Mouse (Mus musculus) heart, adult 2 months (tissue): ENCODE data around the gene Sass6. TPM values are rescaled to one million over a fixed set of nuclear protein-coding genes. Genes with fewer than 3 reads are reported as not detected.

ENCODE experiments used
- DNase-seq, 2 experiments: peaks; one replicate each; pipeline ENCODE4 v3.0.0; 2021
- H3K27ac ChIP-seq: fragments of 200-600 bp; 2 replicates; pipeline ENCODE4 v1.8.1; 2022
- H3K27me3 ChIP-seq: fragments of 200-500 bp; 2 replicates; pipeline ENCODE4 v1.6.1; 2012; ENCODE audit warnings: mild to moderate bottlenecking, low read length, inconsistent platforms, mixed read lengths; ENCODE audit not compliant: control insufficient read depth, insufficient read depth
- H3K36me3 ChIP-seq: fragments of 200-500 bp; 2 replicates; pipeline ENCODE4 v1.6.1; 2012; ENCODE audit warnings: low read length, inconsistent platforms; ENCODE audit not compliant: control insufficient read depth, insufficient read depth
- H3K4me1 ChIP-seq: fragments of 200-500 bp; 2 replicates; pipeline ENCODE4 v1.6.1; 2011; ENCODE audit warnings: low read length; ENCODE audit not compliant: control insufficient read depth, insufficient read depth
- H3K4me3 ChIP-seq: fragments of 200-600 bp; 2 replicates; pipeline ENCODE4 v1.8.1; 2022
- H3K79me2 ChIP-seq: fragments of 200-500 bp; replicated peaks from 2 replicates; pipeline ENCODE4 v1.6.1; 2012; ENCODE audit warnings: mild to moderate bottlenecking, inconsistent platforms, low read length, moderate library complexity, mixed read lengths; ENCODE audit not compliant: control insufficient read depth, insufficient read depth
- H3K9ac ChIP-seq: fragments of 200-500 bp; 2 replicates; pipeline ENCODE4 v1.6.1; 2012; ENCODE audit warnings: low read depth, mild to moderate bottlenecking, control low read depth, inconsistent platforms, low read length, mixed read lengths
- CTCF ChIP-seq: fragments of 200-600 bp; IDR thresholded peaks from 2 replicates; pipeline ENCODE4 v1.8.1; 2022; ENCODE audit warnings: antibody characterized with exemption, mild to moderate bottlenecking, moderate library complexity
- EP300 ChIP-seq: fragments of 200-500 bp; IDR thresholded peaks from 2 replicates; pipeline ENCODE4 v1.6.1; 2011; ENCODE audit warnings: low read depth, low read length, control low read depth; ENCODE audit not compliant: insufficient read depth
- POLR2A ChIP-seq: fragments of 200-500 bp; IDR thresholded peaks from 2 replicates; pipeline ENCODE4 v1.6.1; 2011; ENCODE audit warnings: mild to moderate bottlenecking, low read depth, low read length, control low read depth; ENCODE audit not compliant: insufficient read depth
- WGBS: fragments of 180-500 bp; shearing (Covaris S2); methylation state at CpG from one replicate; pipeline ENCODE4 v1.1.7; 2018; 5-methylcytosine and 5-hydroxymethylcytosine counted together
- intact Hi-C: fragments of 180-260 bp; cut with DNase I; formaldehyde crosslinking; loops from one replicate; pipeline ENCODE4 v1.15.1; 2025
- polyA plus RNA-seq: library from polyadenylated mRNA; depleted of rRNA; stranded (reverse); fragments of >200 nt; gene quantifications from 2 replicates; pipeline ENCODE4 v1.2.3, GENCODE M21; 2012
- total RNA-seq, 2 experiments: library from RNA; stranded (reverse); gene quantifications; 2 replicates each; pipeline ENCODE4 v1.2.3; 2021

Gene Sass6
- total and polyA plus RNA-seq, 3 experiments = 0.76 to 2.0 (median 2.0) TPM

DNA sequence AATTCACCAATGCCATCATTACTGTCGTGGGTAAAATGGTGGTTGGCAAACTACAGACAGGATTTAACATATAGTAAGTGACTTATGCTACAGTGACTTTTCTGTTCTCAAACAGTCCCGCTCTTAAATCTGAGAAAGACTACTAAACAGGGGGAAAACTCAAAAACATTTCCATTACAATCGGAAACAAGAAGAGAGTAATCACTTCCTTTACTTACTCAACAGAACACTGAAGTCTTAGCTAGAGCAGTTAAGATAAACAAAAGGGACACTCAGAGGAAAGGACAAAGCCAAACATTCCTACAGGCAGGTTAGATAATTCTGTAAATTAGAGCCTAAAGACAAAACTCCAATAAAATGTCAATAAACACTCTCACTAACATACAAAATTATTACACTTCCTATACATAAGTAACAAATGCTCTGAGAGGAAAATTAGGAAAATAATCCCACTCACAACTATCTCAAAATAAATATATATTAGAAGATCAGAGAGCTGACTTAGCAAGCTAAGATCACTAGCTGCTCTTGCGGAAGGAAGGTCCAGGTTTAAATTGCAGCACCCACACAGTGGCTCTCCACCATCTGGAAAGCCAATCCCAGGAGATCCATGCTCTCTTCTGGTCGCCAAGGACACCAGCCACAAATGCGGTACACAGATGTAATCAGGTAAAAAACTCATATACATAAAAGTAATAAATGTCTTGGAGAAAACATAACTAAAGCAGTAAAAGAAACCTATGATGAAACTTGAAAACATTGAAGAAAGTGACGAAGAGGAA lies 61.6 kb downstream of the Sass6 start:
- TF ChIP-seq EP300 (no peak), CTCF (no peak), POLR2A (no peak)
- H3K36me3 ChIP-seq = peaks cover 21% of the 10 kb centered on the region
- H3K4me1 ChIP-seq = peaks cover 28% of the 10 kb centered on the region
- no peak for DNase-seq
- H3K27ac ChIP-seq = no peak overlapping the region
- H3K4me3 ChIP-seq = no peak overlapping the region
- no peak overlapping the region for H3K9ac ChIP-seq
- intact Hi-C loops = no loop called here
- peaks cover 11% of the 10 kb centered on the region for H3K79me2 ChIP-seq
- no peaks in the 10 kb centered on the region for H3K27me3 ChIP-seq
- WGBS = 54% methylated on average over 7 of the region's 7 CpGs

GRCm38 (mm10) chr3:116658928-116659565 lies 64.3 kb downstream of the Sass6 start:
- H3K27ac ChIP-seq = no peak overlapping the region
- DNase-seq = no peak
- H3K9ac ChIP-seq = no peak overlapping the region
- intact Hi-C loops = no loop called here
- H3K27me3 ChIP-seq = no peaks in the 10 kb centered on the region
- 72% methylated on average over 15 of the region's 15 CpGs for WGBS
- no peak overlapping the region for H3K4me3 ChIP-seq
- no peak for TF ChIP-seq EP300
- peaks cover 24% of the 10 kb centered on the region for H3K4me1 ChIP-seq
- H3K79me2 ChIP-seq = peaks cover 8% of the 10 kb centered on the region
- H3K36me3 ChIP-seq = peaks cover 16% of the 10 kb centered on the region

- H3K9ac ChIP-seq = no peak overlapping the region
- H3K4me3 ChIP-seq = no peak overlapping the region
- intact Hi-C loops = loop anchor here (2.0 to 5.0 kb wide), 2 partner anchors 21 to 153 kb away; partner anchors contain the start of gene Rtca
- H3K27ac ChIP-seq = no peak overlapping the region
- WGBS = 62% methylated on average over 13 of the region's 13 CpGs
- no peak for TF ChIP-seq EP300
- TF ChIP-seq POLR2A = no peak
- no peak for TF ChIP-seq CTCF
- H3K4me1 ChIP-seq = peaks cover 22% of the 10 kb centered on the region
- no peak for DNase-seq
- peaks cover 7% of the 10 kb centered on the region for H3K79me2 ChIP-seq
- no peaks in the 10 kb centered on the region for H3K27me3 ChIP-seq
- H3K36me3 ChIP-seq = peaks cover 16% of the 10 kb centered on the region
These were observed 65.2 kb downstream of the Sass6 start for GRCm38 (mm10) chr3:116659856-116660430.

GRCm38 (mm10) chr3:116661288-116661869 lies 66.6 kb downstream of the Sass6 start:
- H3K4me3 ChIP-seq = peak overlapping the region; percentile 69
- peak overlapping the region; percentile 92 for H3K27ac ChIP-seq
- 4% methylated on average over 16 of the region's 16 CpGs for WGBS
- peak overlapping the region; percentile 95 for H3K9ac ChIP-seq
- intact Hi-C loops = loop anchor here (2.0 to 5.0 kb wide), 2 partner anchors 23 to 154 kb away; partner anchors contain the start of gene Rtca
- no peak for DNase-seq
- peaks cover 5% of the 10 kb centered on the region for H3K79me2 ChIP-seq
- no peaks in the 10 kb centered on the region for H3K27me3 ChIP-seq
- TF ChIP-seq EP300 = no peak
- TF ChIP-seq CTCF = no peak
- TF ChIP-seq POLR2A = no peak
- peaks cover 15% of the 10 kb centered on the region for H3K4me1 ChIP-seq
- peaks cover 12% of the 10 kb centered on the region for H3K36me3 ChIP-seq

DNA sequence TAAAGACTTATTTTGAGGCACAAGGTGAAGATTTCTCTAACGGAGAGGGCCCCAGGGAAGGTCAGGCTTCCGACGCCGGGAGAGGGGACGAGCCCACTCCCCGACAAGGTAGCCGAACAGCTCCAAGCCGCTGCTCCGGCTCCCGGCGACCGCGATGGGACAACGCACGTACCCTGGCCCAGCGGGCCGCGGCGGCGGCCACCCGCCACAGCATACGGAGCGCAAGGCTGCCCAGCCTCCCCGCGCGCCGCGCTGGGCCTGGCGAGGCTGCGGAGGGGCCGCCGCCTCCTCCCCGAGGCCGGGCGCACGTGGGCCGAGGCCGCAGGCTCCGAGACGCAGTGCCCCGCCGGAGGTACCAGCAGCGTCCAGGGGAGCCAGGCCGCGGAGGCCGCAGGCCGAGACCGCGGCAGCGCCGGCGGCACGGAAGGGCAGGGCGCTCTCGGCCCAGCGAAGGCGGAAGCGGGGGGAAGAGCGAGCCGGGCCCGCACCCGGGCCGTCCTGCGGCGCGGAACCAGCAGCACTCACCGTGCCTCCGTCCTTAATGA lies 67.2 kb downstream of the Sass6 start:
- Histone ChIP-seq H3K4me3 (peak overlapping the region; percentile 69), H3K36me3 (peaks cover 10% of the 10 kb centered on the region), H3K27ac (peak overlapping the region; percentile 92), H3K9ac (peak overlapping the region; percentile 95), H3K27me3 (no peaks in the 10 kb centered on the region), H3K79me2 (peaks cover 5% of the 10 kb centered on the region), H3K4me1 (peaks cover 13% of the 10 kb centered on the region)
- TF ChIP-seq POLR2A = no peak
- TF ChIP-seq EP300 = no peak
- TF ChIP-seq CTCF = no peak
- WGBS = under 1% methylated on average over 67 of the region's 68 CpGs
- intact Hi-C loops = loop anchor here (2.0 to 5.0 kb wide), 4 partner anchors 23 to 155 kb away; partner anchors contain the start of genes Rtca and Sass6
- DNase-seq = no peak
